Mouse (Mus musculus): ENCODE measurements around the gene Trappc4. TPM values are rescaled to one million over a fixed set of nuclear protein-coding genes. Genes with fewer than 3 reads are reported as not detected.
"Not testable (repeated sequence)": the region's sequence is repeated elsewhere in the genome, so short reads cannot be mapped to it uniquely, and the experiment has no call there.

Gene Trappc4
- total RNA-seq, 2 experiments from 2014 or later: 63.9 to 75.2 TPM

GRCm38 (mm10) chr9:44376141-44376540 lies 31.3 kb downstream of the Trappc4 start:
- Histone ChIP-seq H3K27ac (no peak overlapping the region), H3K4me3 (no peak overlapping the region)
- no peak for DNase-seq (ENCODE audit: low spot score in 2 of 2)
- TF ChIP-seq CTCF (conservative IDR thresholded peaks at IDR 0.05): no peak

GRCm38 (mm10) chr9:44373386-44373785 lies 34.0 kb downstream of the Trappc4 start:
- no peak for TF ChIP-seq CTCF (conservative IDR thresholded peaks at IDR 0.05)

GRCm38 (mm10) chr9:44364480-44364879 lies 42.9 kb downstream of the Trappc4 start:
- TF ChIP-seq CTCF (conservative IDR thresholded peaks at IDR 0.05): peak; percentile 70
- DNase-seq (ENCODE audit: low spot score in 2 of 2): no peak
- no peak overlapping the region for H3K27ac ChIP-seq
- no peak overlapping the region for H3K4me3 ChIP-seq

More at GRCm38 (mm10) chr9:44373386-44373785, 34.0 kb downstream of the Trappc4 start:
- no peak overlapping the region for H3K27ac ChIP-seq
- no peak for DNase-seq (ENCODE audit: low spot score in 2 of 2)
- no peak overlapping the region for H3K4me3 ChIP-seq

GRCm38 (mm10) chr9:44361931-44362330 lies 45.5 kb downstream of the Trappc4 start:
- not testable (repeated sequence) for DNase-seq (ENCODE audit: low spot score in 2 of 2)
- peak overlapping the region; percentile 94 for H3K27ac ChIP-seq
- peak; percentile 17; the same call in 1 of the 2 replicates for TF ChIP-seq CTCF (conservative IDR thresholded peaks at IDR 0.05)
- peak overlapping the region; percentile 98 for H3K4me3 ChIP-seq

GRCm38 (mm10) chr9:44361190-44361917 lies 46.0 kb downstream of the Trappc4 start, which contains the start of gene Vps11:
Gene Vps11 (minus strand): TSS chr9:44361670.
- H3K27ac ChIP-seq: peak within 1 kb of the TSS; percentile 94
- no peak for TF ChIP-seq CTCF (conservative IDR thresholded peaks at IDR 0.05)
- peak; percentile 93 to 94 for DNase-seq (ENCODE audit: low spot score in 2 of 2)
- H3K4me3 ChIP-seq: peak within 1 kb of the TSS; percentile 98

GRCm38 (mm10) chr9:44357207-44357606 lies 50.2 kb downstream of the Trappc4 start:
- no peak for DNase-seq (ENCODE audit: low spot score in 2 of 2)
- H3K27ac ChIP-seq: no peak overlapping the region
- H3K4me3 ChIP-seq: no peak overlapping the region
- peak; percentile 76 for TF ChIP-seq CTCF (conservative IDR thresholded peaks at IDR 0.05)

Small RNA genes lying within 50 kb of the gene (microRNA-seq; reads per million reads assigned to microRNA genes)
- 0.32 to 2.4 reads per million in 2 experiments for gene Mir7085

Other genes with a start within 250 kb of the Trappc4 start
- 10 to 100 TPM; 61.7 to 66.5 TPM for gene Cbl, start 173.6 kb downstream of the Trappc4 start, total RNA-seq (2021)
- gene Ccdc153, start 166.9 kb downstream of the Trappc4 start, total RNA-seq (2021): 1 to 10 TPM; 3.6 to 4.1 TPM
- 1 to 10 TPM; 1.1 to 1.5 TPM for gene Pdzd3, start 156.1 kb downstream of the Trappc4 start, total RNA-seq (2021)
- 10 to 100 TPM; 11.6 to 13.9 TPM for gene Nlrx1, start 139.0 kb downstream of the Trappc4 start, total RNA-seq (2021)
- gene Abcg4, start 119.0 kb downstream of the Trappc4 start, total RNA-seq (2021): 10 to 100 TPM; 67.9 to 71.4 TPM
- gene Hinfp, start 101.9 kb downstream of the Trappc4 start, total RNA-seq (2021): 10 to 100 TPM; 26.0 to 36.9 TPM
- 100 to 1,000 TPM; 186 to 206 TPM for gene C2cd2l, start 87.3 kb downstream of the Trappc4 start, total RNA-seq (2021)
- gene Dpagt1, start 81.6 kb downstream of the Trappc4 start, total RNA-seq (2021): 10 to 100 TPM; 14.5 to 15.3 TPM
- 10 to 100 TPM; 42.5 to 44.2 TPM for gene H2afx, start 72.9 kb downstream of the Trappc4 start, total RNA-seq (2021)
- gene Hmbs, start 63.4 kb downstream of the Trappc4 start, total RNA-seq (2021): 10 to 100 TPM; 21.9 to 22.1 TPM
- 10 to 100 TPM; 54.7 to 55.7 TPM for gene Vps11, start 45.9 kb downstream of the Trappc4 start, total RNA-seq (2021)
- gene Hyou1, start 28.1 kb downstream of the Trappc4 start, total RNA-seq (2021): 100 to 1,000 TPM; 113 to 127 TPM
- 10 to 100 TPM; 29.5 to 30.2 TPM for gene Slc37a4, start 10.7 kb downstream of the Trappc4 start, total RNA-seq (2021)
- 100 to 1,000 TPM; 710 to 726 TPM for gene Rps25, start 461 bp downstream of the Trappc4 start, total RNA-seq (2021)
- 10 to 100 TPM; 21.5 to 25.7 TPM for gene Ccdc84, start 11.0 kb upstream of the Trappc4 start, total RNA-seq (2021)
- gene Foxr1, start 33.5 kb upstream of the Trappc4 start, total RNA-seq (2021): not detected
- gene Upk2, start 47.4 kb upstream of the Trappc4 start, total RNA-seq (2021): not detected
- 10 to 100 TPM; 68.4 to 76.9 TPM for gene Bcl9l, start 75.2 kb upstream of the Trappc4 start, total RNA-seq (2021)
- not detected for gene Cxcr5, start 154.3 kb upstream of the Trappc4 start, total RNA-seq (2021)
- 100 to 1,000 TPM; 132 to 135 TPM for gene Ddx6, start 197.3 kb upstream of the Trappc4 start, total RNA-seq (2021)